Mouse (Mus musculus): Measurements from ENCODE around the gene Pard3.
A peak's percentile ranks its signal among the peaks of the same experiment; 100 is the strongest.

Gene Pard3

GRCm38 (mm10) chr8:127292307-127292706, 228.6 kb downstream of the Pard3 start:
- no peak for DNase-seq (ENCODE audit: low spot score)

GRCm38 (mm10) chr8:127293025-127293729, 229.5 kb downstream of the Pard3 start:
- no peak for DNase-seq (ENCODE audit: low spot score)

- no peak for DNase-seq (ENCODE audit: low spot score)
Observed at GRCm38 (mm10) chr8:127294061-127294460, 230.4 kb downstream of the Pard3 start.

- no peak for DNase-seq (ENCODE audit: low spot score)
Observed at GRCm38 (mm10) chr8:127295848-127296247, 232.2 kb downstream of the Pard3 start.

- no peak for DNase-seq (ENCODE audit: low spot score)
Observed at GRCm38 (mm10) chr8:127300493-127300892, 236.8 kb downstream of the Pard3 start.

- DNase-seq (ENCODE audit: low spot score) = no peak
Observed at GRCm38 (mm10) chr8:127302847-127303445, 239.3 kb downstream of the Pard3 start.

GRCm38 (mm10) chr8:127307026-127307425, 243.3 kb downstream of the Pard3 start:
- DNase-seq (ENCODE audit: low spot score) = no peak

GRCm38 (mm10) chr8:127309363-127309762, 245.7 kb downstream of the Pard3 start:
- DNase-seq (ENCODE audit: low spot score) = no peak

- DNase-seq (ENCODE audit: low spot score) = no peak
Observed at GRCm38 (mm10) chr8:127315811-127316210, 252.1 kb downstream of the Pard3 start.

GRCm38 (mm10) chr8:127317914-127318313, 254.2 kb downstream of the Pard3 start:
- DNase-seq (ENCODE audit: low spot score) = no peak

GRCm38 (mm10) chr8:127318377-127319159, 254.9 kb downstream of the Pard3 start:
- no peak for DNase-seq (ENCODE audit: low spot score)

GRCm38 (mm10) chr8:127320930-127321329, 257.2 kb downstream of the Pard3 start:
- no peak for DNase-seq (ENCODE audit: low spot score)

- no peak for DNase-seq (ENCODE audit: low spot score)
Observed at GRCm38 (mm10) chr8:127323583-127324360, 260.1 kb downstream of the Pard3 start.

- no peak for DNase-seq (ENCODE audit: low spot score)
Observed at GRCm38 (mm10) chr8:127324836-127325570, 261.3 kb downstream of the Pard3 start.

- DNase-seq (ENCODE audit: low spot score) = no peak
Observed at GRCm38 (mm10) chr8:127325749-127326148, 262.1 kb downstream of the Pard3 start.

GRCm38 (mm10) chr8:127330258-127331187, 266.8 kb downstream of the Pard3 start:
- DNase-seq (ENCODE audit: low spot score) = no peak

GRCm38 (mm10) chr8:127331751-127332150, 268.1 kb downstream of the Pard3 start:
- peak; percentile 85 for DNase-seq (ENCODE audit: low spot score)

GRCm38 (mm10) chr8:127335216-127335615, 271.5 kb downstream of the Pard3 start:
- DNase-seq (ENCODE audit: low spot score) = no peak

- DNase-seq (ENCODE audit: low spot score) = no peak
Observed at GRCm38 (mm10) chr8:127338183-127338582, 274.5 kb downstream of the Pard3 start.

- no peak for DNase-seq (ENCODE audit: low spot score)
Observed at GRCm38 (mm10) chr8:127341046-127341445, 277.4 kb downstream of the Pard3 start.
